Mouse (Mus musculus): ENCODE results near the gene Gm17304. TPM values are rescaled to one million over a fixed set of nuclear protein-coding genes. Genes with fewer than 3 reads are reported as not detected.

The Gm17304 gene
- total and polyA plus RNA-seq, 3 experiments: not detected

GRCm38 (mm10) chr5:106605096-106605495 is 3.8 kb upstream of the Gm17304 start:
- Histone ChIP-seq H3K27me3 (ENCODE audit: control insufficient read depth in 1 of 2, insufficient read depth in 2 of 2, low read length in 2 of 2) (no peaks in the 10 kb centered on the region), H3K36me3 (ENCODE audit: control insufficient read depth in 1 of 2, insufficient read depth in 2 of 2, low read length in 2 of 2) (no peaks in the 10 kb centered on the region; a peak in 1 of 4 replicates), H3K9me3 (replicated peaks; ENCODE audit: insufficient read depth, low read length) (no peaks in the 10 kb centered on the region), H3K79me2 (ENCODE audit: control insufficient read depth, insufficient read depth, low read length, poor library complexity) (no peaks in the 10 kb centered on the region), H3K4me1 (ENCODE audit: control insufficient read depth in 1 of 2, insufficient read depth in 2 of 2, low read length in 2 of 2) (no peaks in the 10 kb centered on the region), H3K27ac (ENCODE audit: control insufficient read depth, low read depth, low read length) (no peak overlapping the region), H3K9ac (ENCODE audit: control insufficient read depth, low read depth, low read length, poor library complexity, severe bottlenecking) (no peak overlapping the region), H3K4me3 (ENCODE audit: control insufficient read depth in 1 of 2, insufficient read depth in 1 of 2, low read depth in 2 of 2, low read length in 2 of 2) (no peak overlapping the region)
- DNase-seq (ENCODE audit: low read depth, low spot score): no peak
- TF ChIP-seq ZKSCAN1 (IDR thresholded peaks at IDR 0.05; ENCODE audit: low read depth, low read length): no peak
- no peak for TF ChIP-seq MAFK (IDR thresholded peaks at IDR 0.05; ENCODE audit: borderline replicate concordance, low read depth, low read length)
- no peak for TF ChIP-seq TAL1 (IDR thresholded peaks at IDR 0.05; ENCODE audit: low read length)
- no peak for TF ChIP-seq MXI1 (IDR thresholded peaks at IDR 0.05; ENCODE audit: low read depth, low read length)
- no peak for TF ChIP-seq SIN3A (IDR thresholded peaks at IDR 0.05; ENCODE audit: low read length)
- no peak for TF ChIP-seq ETS1 (IDR thresholded peaks at IDR 0.05; ENCODE audit: low read depth, low read length)
- TF ChIP-seq NELFE (IDR thresholded peaks at IDR 0.05; ENCODE audit: low read depth, low read length): no peak
- no peak for TF ChIP-seq CTCF (IDR thresholded peaks at IDR 0.05 in 2 of 3, conservative IDR thresholded peaks at IDR 0.05 in 1 of 3; ENCODE audit: control insufficient read depth in 1 of 3, insufficient read depth in 1 of 3, low read depth in 2 of 3, low read length in 3 of 3, poor library complexity in 1 of 3, severe bottlenecking in 1 of 3)
- no peak for TF ChIP-seq USF2 (IDR thresholded peaks at IDR 0.05; ENCODE audit: borderline replicate concordance in 1 of 2, insufficient read depth in 1 of 2, low read depth in 1 of 2, low read length in 2 of 2)
- TF ChIP-seq RAD21 (IDR thresholded peaks at IDR 0.05; ENCODE audit: low read depth, low read length): no peak
- no peak for TF ChIP-seq MAX (IDR thresholded peaks at IDR 0.05; ENCODE audit: low read length)

- Histone ChIP-seq H3K79me2 (ENCODE audit: control insufficient read depth, insufficient read depth, low read length, poor library complexity) (no peaks in the 10 kb centered on the region), H3K4me1 (ENCODE audit: control insufficient read depth in 1 of 2, insufficient read depth in 2 of 2, low read length in 2 of 2) (no peaks in the 10 kb centered on the region), H3K9ac (ENCODE audit: control insufficient read depth, low read depth, low read length, poor library complexity, severe bottlenecking) (no peak overlapping the region), H3K9me3 (replicated peaks; ENCODE audit: insufficient read depth, low read length) (no peaks in the 10 kb centered on the region), H3K27me3 (ENCODE audit: control insufficient read depth in 1 of 2, insufficient read depth in 2 of 2, low read length in 2 of 2) (no peaks in the 10 kb centered on the region), H3K4me3 (ENCODE audit: control insufficient read depth in 1 of 2, insufficient read depth in 1 of 2, low read depth in 2 of 2, low read length in 2 of 2) (no peak overlapping the region), H3K36me3 (ENCODE audit: control insufficient read depth in 1 of 2, insufficient read depth in 2 of 2, low read length in 2 of 2) (no peaks in the 10 kb centered on the region; a peak in 1 of 4 replicates), H3K27ac (ENCODE audit: control insufficient read depth, low read depth, low read length) (no peak overlapping the region)
- TF ChIP-seq MAFK (IDR thresholded peaks at IDR 0.05; ENCODE audit: borderline replicate concordance, low read depth, low read length) (no peak), SIN3A (IDR thresholded peaks at IDR 0.05; ENCODE audit: low read length) (no peak), CHD2 (IDR thresholded peaks at IDR 0.05; ENCODE audit: low read length) (no peak), CTCF (IDR thresholded peaks at IDR 0.05 in 2 of 3, conservative IDR thresholded peaks at IDR 0.05 in 1 of 3; ENCODE audit: control insufficient read depth in 1 of 3, insufficient read depth in 1 of 3, low read depth in 2 of 3, low read length in 3 of 3, poor library complexity in 1 of 3, severe bottlenecking in 1 of 3) (no peak), ZMIZ1 (IDR thresholded peaks at IDR 0.05; ENCODE audit: low read depth, low read length) (no peak), ETS1 (IDR thresholded peaks at IDR 0.05; ENCODE audit: low read depth, low read length) (no peak), SMC3 (IDR thresholded peaks at IDR 0.05; ENCODE audit: low read depth, low read length) (no peak), TBP (IDR thresholded peaks at IDR 0.05; ENCODE audit: low read depth, low read length) (no peak), MAZ (IDR thresholded peaks at IDR 0.05; ENCODE audit: low read depth, low read length) (no peak), USF2 (IDR thresholded peaks at IDR 0.05; ENCODE audit: borderline replicate concordance in 1 of 2, insufficient read depth in 1 of 2, low read depth in 1 of 2, low read length in 2 of 2) (no peak), RAD21 (IDR thresholded peaks at IDR 0.05; ENCODE audit: low read depth, low read length) (no peak), GABPA (IDR thresholded peaks at IDR 0.05; ENCODE audit: low read depth, low read length) (no peak), MAX (IDR thresholded peaks at IDR 0.05; ENCODE audit: low read length) (no peak), POLR2A (IDR thresholded peaks at IDR 0.05; ENCODE audit: control insufficient read depth in 1 of 2, insufficient read depth in 1 of 2, low read depth in 1 of 2, low read length in 2 of 2, poor library complexity in 1 of 2) (no peak), POLR2AphosphoS5 (IDR thresholded peaks at IDR 0.05; ENCODE audit: borderline replicate concordance, low read depth, low read length) (no peak), TAL1 (IDR thresholded peaks at IDR 0.05; ENCODE audit: low read length) (no peak), NRF1 (IDR thresholded peaks at IDR 0.05; ENCODE audit: insufficient read depth, low read depth, low read length, poor library complexity, severe bottlenecking) (no peak)
- DNase-seq (ENCODE audit: low read depth, low spot score): no peak
Observed at GRCm38 (mm10) chr5:106607081-106607480, 1.8 kb upstream of the Gm17304 start.
